Mouse (Mus musculus): Measurements from ENCODE around the gene Dapp1. TPM values are rescaled to one million over a fixed set of nuclear protein-coding genes. Genes with fewer than 3 reads are reported as not detected.
A peak's percentile ranks its signal among the peaks of the same experiment; 100 is the strongest.

The Dapp1 gene
- polyA plus RNA-seq, 1 experiment from 2014 or later = 10.3 TPM

GRCm38 (mm10) chr3:137895196-137895595 lies 86.1 kb downstream of the Dapp1 start:
- no peak overlapping the region for H3K4me3 ChIP-seq (ENCODE audit: low read depth, low read length)
- no peaks in the 10 kb centered on the region for H3K27me3 ChIP-seq (ENCODE audit: insufficient read depth, low read length)
- no peak overlapping the region for H3K27ac ChIP-seq (ENCODE audit: low read depth)
- no peaks in the 10 kb centered on the region for H3K4me1 ChIP-seq (ENCODE audit: insufficient read depth)
- 78% methylated on average over 3 of the region's 3 CpGs for WGBS (ENCODE audit: insufficient replicate concordance)
- no peak overlapping the region for H3K9ac ChIP-seq (replicated peaks)
- H3K9me3 ChIP-seq (ENCODE audit: low read length) = no peaks in the 10 kb centered on the region
- H3K36me3 ChIP-seq (replicated peaks; ENCODE audit: insufficient read depth, low read length) = peaks cover 23% of the 10 kb centered on the region
- ATAC-seq (no peak), DNase-seq (peak; percentile 43)
- H3K4me2 ChIP-seq (ENCODE audit: low read depth, low read length) = no peak overlapping the region
- TF ChIP-seq CTCF (IDR thresholded peaks at IDR 0.05; ENCODE audit: low read depth) (peak; percentile 72), EP300 (IDR thresholded peaks at IDR 0.05; ENCODE audit: low read depth) (no peak)

GRCm38 (mm10) chr3:137893789-137894188 lies 87.6 kb downstream of the Dapp1 start:
- H3K9me3 ChIP-seq (ENCODE audit: low read length) = no peaks in the 10 kb centered on the region
- H3K9ac ChIP-seq (replicated peaks) = no peak overlapping the region
- DNase-seq (no peak), ATAC-seq (no peak)
- H3K27ac ChIP-seq (ENCODE audit: low read depth) = no peak overlapping the region
- WGBS (ENCODE audit: insufficient replicate concordance) = 71% methylated on average over 4 of the region's 4 CpGs
- H3K4me3 ChIP-seq (ENCODE audit: low read depth, low read length) = no peak overlapping the region
- H3K4me2 ChIP-seq (ENCODE audit: low read depth, low read length) = no peak overlapping the region
- H3K4me1 ChIP-seq (ENCODE audit: insufficient read depth) = no peaks in the 10 kb centered on the region
- TF ChIP-seq EP300 (IDR thresholded peaks at IDR 0.05; ENCODE audit: low read depth) (no peak), CTCF (IDR thresholded peaks at IDR 0.05; ENCODE audit: low read depth) (no peak)
- H3K27me3 ChIP-seq (ENCODE audit: insufficient read depth, low read length) = no peaks in the 10 kb centered on the region
- peaks cover 23% of the 10 kb centered on the region for H3K36me3 ChIP-seq (replicated peaks; ENCODE audit: insufficient read depth, low read length)

GRCm38 (mm10) chr3:137892118-137892517 lies 89.2 kb downstream of the Dapp1 start:
- H3K9ac ChIP-seq (replicated peaks) = no peak overlapping the region
- H3K36me3 ChIP-seq (replicated peaks; ENCODE audit: insufficient read depth, low read length) = peaks cover 12% of the 10 kb centered on the region; the same call in 1 of the 2 replicates
- TF ChIP-seq CTCF (IDR thresholded peaks at IDR 0.05; ENCODE audit: low read depth) (no peak), EP300 (IDR thresholded peaks at IDR 0.05; ENCODE audit: low read depth) (no peak)
- H3K4me1 ChIP-seq (ENCODE audit: insufficient read depth) = 0 out of 2 replicates have a peak, but pooled peaks cover 4% of the 10 kb centered on the region
- no peaks in the 10 kb centered on the region for H3K9me3 ChIP-seq (ENCODE audit: low read length)
- no peak for ATAC-seq
- no peak overlapping the region for H3K4me3 ChIP-seq (ENCODE audit: low read depth, low read length)
- H3K27me3 ChIP-seq (ENCODE audit: insufficient read depth, low read length) = no peaks in the 10 kb centered on the region
- H3K27ac ChIP-seq (ENCODE audit: low read depth) = no peak overlapping the region
- no peak for DNase-seq
- H3K4me2 ChIP-seq (ENCODE audit: low read depth, low read length) = no peak overlapping the region
- 94% methylated on average over 4 of the region's 4 CpGs for WGBS (ENCODE audit: insufficient replicate concordance)

DNA sequence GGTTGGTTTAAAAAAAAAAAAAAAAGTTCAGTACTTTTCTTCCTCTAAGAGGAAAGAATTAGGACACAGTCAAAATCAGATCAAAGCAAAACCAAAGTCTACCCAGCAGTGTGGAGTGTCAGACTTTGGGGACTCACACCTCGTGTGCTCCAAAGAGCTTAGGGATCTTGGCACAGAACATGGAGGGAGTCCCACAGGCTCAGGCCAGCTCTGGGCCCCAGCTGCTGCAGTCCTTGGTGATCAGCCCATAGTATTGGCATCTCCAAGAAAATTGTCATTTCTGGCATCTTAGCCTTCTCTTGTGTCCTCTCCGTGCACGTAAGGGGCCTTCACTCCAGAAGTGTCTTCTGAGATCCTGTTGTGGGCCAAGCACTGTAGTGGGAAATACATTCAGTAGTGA lies 90.3 kb downstream of the Dapp1 start:
- Histone ChIP-seq H3K4me1 (ENCODE audit: insufficient read depth) (0 out of 2 replicates have a peak, but pooled peaks cover 4% of the 10 kb centered on the region), H3K4me3 (ENCODE audit: low read depth, low read length) (no peak overlapping the region), H3K9me3 (ENCODE audit: low read length) (no peaks in the 10 kb centered on the region), H3K27me3 (ENCODE audit: insufficient read depth, low read length) (no peaks in the 10 kb centered on the region), H3K4me2 (ENCODE audit: low read depth, low read length) (no peak overlapping the region), H3K36me3 (replicated peaks; ENCODE audit: insufficient read depth, low read length) (peaks cover 12% of the 10 kb centered on the region; the same call in 1 of the 2 replicates), H3K9ac (replicated peaks) (no peak overlapping the region), H3K27ac (ENCODE audit: low read depth) (no peak overlapping the region)
- ATAC-seq = no peak
- WGBS (ENCODE audit: insufficient replicate concordance) = 77% methylated on average over 3 of the region's 3 CpGs
- no peak for DNase-seq
- TF ChIP-seq EP300 (IDR thresholded peaks at IDR 0.05; ENCODE audit: low read depth) = no peak
- TF ChIP-seq CTCF (IDR thresholded peaks at IDR 0.05; ENCODE audit: low read depth) = no peak

DNA sequence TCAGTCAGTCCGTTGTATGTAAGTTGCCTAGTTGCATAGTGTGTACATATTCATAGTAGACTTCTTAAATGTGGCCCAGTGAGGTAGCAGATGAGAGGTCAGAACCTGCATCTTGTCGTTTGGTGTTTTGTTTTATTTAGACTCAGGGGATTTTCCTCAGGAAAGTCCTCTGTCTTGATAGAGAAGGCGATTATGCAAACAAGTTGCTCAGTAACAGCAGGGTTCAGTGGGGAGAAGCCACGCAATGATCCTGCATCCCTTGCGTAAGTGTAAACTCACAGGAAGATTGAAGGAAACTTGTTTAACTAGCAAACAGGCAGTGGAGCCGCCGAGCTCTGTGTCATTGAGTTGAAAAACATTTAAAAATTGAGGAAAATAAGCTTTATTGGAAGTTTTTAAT lies 93.4 kb downstream of the Dapp1 start:
- no peaks in the 10 kb centered on the region for H3K9me3 ChIP-seq (ENCODE audit: low read length)
- H3K36me3 ChIP-seq (replicated peaks; ENCODE audit: insufficient read depth, low read length) = no peaks in the 10 kb centered on the region; the same call in 1 of the 2 replicates
- no peak overlapping the region for H3K4me3 ChIP-seq (ENCODE audit: low read depth, low read length)
- H3K27ac ChIP-seq (ENCODE audit: low read depth) = no peak overlapping the region
- no peak overlapping the region for H3K4me2 ChIP-seq (ENCODE audit: low read depth, low read length)
- no peak for TF ChIP-seq EP300 (IDR thresholded peaks at IDR 0.05; ENCODE audit: low read depth)
- no peak for TF ChIP-seq CTCF (IDR thresholded peaks at IDR 0.05; ENCODE audit: low read depth)
- 0 out of 2 replicates have a peak, but pooled peaks cover 4% of the 10 kb centered on the region for H3K4me1 ChIP-seq (ENCODE audit: insufficient read depth)
- DNase-seq = no peak
- H3K27me3 ChIP-seq (ENCODE audit: insufficient read depth, low read length) = no peaks in the 10 kb centered on the region
- WGBS (ENCODE audit: insufficient replicate concordance) = 65% methylated on average over 7 of the region's 7 CpGs
- no peak overlapping the region for H3K9ac ChIP-seq (replicated peaks)
- peak; percentile 29; the same call in 1 of the 2 replicates for ATAC-seq

- Histone ChIP-seq H3K4me3 (ENCODE audit: low read depth, low read length) (no peak overlapping the region), H3K4me2 (ENCODE audit: low read depth, low read length) (no peak overlapping the region), H3K27ac (ENCODE audit: low read depth) (no peak overlapping the region), H3K27me3 (ENCODE audit: insufficient read depth, low read length) (no peaks in the 10 kb centered on the region), H3K9ac (replicated peaks) (no peak overlapping the region), H3K36me3 (replicated peaks; ENCODE audit: insufficient read depth, low read length) (no peaks in the 10 kb centered on the region), H3K4me1 (ENCODE audit: insufficient read depth) (peaks cover 10% of the 10 kb centered on the region), H3K9me3 (ENCODE audit: low read length) (no peaks in the 10 kb centered on the region)
- DNase-seq = no peak
- WGBS (ENCODE audit: insufficient replicate concordance) = 85% methylated on average over 5 of the region's 5 CpGs
- TF ChIP-seq EP300 (IDR thresholded peaks at IDR 0.05; ENCODE audit: low read depth) (no peak), CTCF (IDR thresholded peaks at IDR 0.05; ENCODE audit: low read depth) (no peak)
- ATAC-seq = no peak
Measured at GRCm38 (mm10) chr3:137881093-137881492, 100.3 kb downstream of the Dapp1 start.

Other genes starting within 250 kb of the Dapp1 start
- 651 and 676 TPM in 2 replicates for gene H2afz, start 117.1 kb downstream of the Dapp1 start, polyA plus RNA-seq (2015; fragmentation: Nextera tagmentation; extraction: Ambion mirVana)
- gene Dnajb14, start 113.9 kb downstream of the Dapp1 start, polyA plus RNA-seq (2015; fragmentation: Nextera tagmentation; extraction: Ambion mirVana) = 6.4 and 6.9 TPM in 2 replicates
- gene Lamtor3, start 63.0 kb downstream of the Dapp1 start, polyA plus RNA-seq (2015; fragmentation: Nextera tagmentation; extraction: Ambion mirVana) = 44.3 and 46.5 TPM in 2 replicates
- 0.01 and 0.06 TPM in 2 replicates for gene 1110002E22Rik, start 83.5 kb upstream of the Dapp1 start, polyA plus RNA-seq (2015; fragmentation: Nextera tagmentation; extraction: Ambion mirVana)
- not detected in 2 replicates for gene Gm5105, start 85.8 kb upstream of the Dapp1 start, polyA plus RNA-seq (2015; fragmentation: Nextera tagmentation; extraction: Ambion mirVana)
- gene Trmt10a, start 161.9 kb upstream of the Dapp1 start, polyA plus RNA-seq (2015; fragmentation: Nextera tagmentation; extraction: Ambion mirVana) = 3.0 and 4.1 TPM in 2 replicates
- gene Mttp, start 163.4 kb upstream of the Dapp1 start, polyA plus RNA-seq (2015; fragmentation: Nextera tagmentation; extraction: Ambion mirVana) = 83.2 and 86.4 TPM in 2 replicates
- not detected in 2 replicates for gene 4930579F01Rik, start 212.3 kb upstream of the Dapp1 start, polyA plus RNA-seq (2015; fragmentation: Nextera tagmentation; extraction: Ambion mirVana)
- 6.2 and 6.7 TPM in 2 replicates for gene Adh7, start 236.2 kb upstream of the Dapp1 start, polyA plus RNA-seq (2015; fragmentation: Nextera tagmentation; extraction: Ambion mirVana)

Data from liver, postnatal 0 days (tissue).